Mouse (Mus musculus): ENCODE measurements around the gene Fgfr2. TPM values are rescaled to one million over a fixed set of nuclear protein-coding genes. Genes with fewer than 3 reads are reported as not detected.
A peak's percentile ranks its signal among the peaks of the same experiment; 100 is the strongest.

The Fgfr2 gene
- total RNA-seq, 1 experiment from 2014 or later = not detected

- ATAC-seq (replicated peaks in 1 of 2; ENCODE audit: insufficient read depth in 1 of 2, low FRiP score in 2 of 2, low TSS enrichment in 1 of 2, low read depth in 1 of 2, poor library complexity in 2 of 2, severe bottlenecking in 2 of 2) = no peak
Observed at GRCm38 (mm10) chr7:130574211-130574991, 2548.7 kb downstream of the Fgfr2 start.

GRCm38 (mm10) chr7:130573746-130574145 is 2549.4 kb downstream of the Fgfr2 start:
- no peak for ATAC-seq (replicated peaks in 1 of 2; ENCODE audit: insufficient read depth in 1 of 2, low FRiP score in 2 of 2, low TSS enrichment in 1 of 2, low read depth in 1 of 2, poor library complexity in 2 of 2, severe bottlenecking in 2 of 2)

GRCm38 (mm10) chr7:130572821-130573220 is 2550.3 kb downstream of the Fgfr2 start, which contains the start of gene Nsmce4a:
TSS of gene Nsmce4a (minus strand) at chr7:130573118.
- no peak for ATAC-seq (replicated peaks in 1 of 2; ENCODE audit: insufficient read depth in 1 of 2, low FRiP score in 2 of 2, low TSS enrichment in 1 of 2, low read depth in 1 of 2, poor library complexity in 2 of 2, severe bottlenecking in 2 of 2)

- no peak for ATAC-seq (replicated peaks in 1 of 2; ENCODE audit: insufficient read depth in 1 of 2, low FRiP score in 2 of 2, low TSS enrichment in 1 of 2, low read depth in 1 of 2, poor library complexity in 2 of 2, severe bottlenecking in 2 of 2)
Observed at GRCm38 (mm10) chr7:130570472-130570871, 2552.7 kb downstream of the Fgfr2 start.

GRCm38 (mm10) chr7:130568783-130569436 is 2554.2 kb downstream of the Fgfr2 start:
- ATAC-seq (replicated peaks in 1 of 2; ENCODE audit: insufficient read depth in 1 of 2, low FRiP score in 2 of 2, low TSS enrichment in 1 of 2, low read depth in 1 of 2, poor library complexity in 2 of 2, severe bottlenecking in 2 of 2) = no peak

- no peak for ATAC-seq (replicated peaks in 1 of 2; ENCODE audit: insufficient read depth in 1 of 2, low FRiP score in 2 of 2, low TSS enrichment in 1 of 2, low read depth in 1 of 2, poor library complexity in 2 of 2, severe bottlenecking in 2 of 2)
Observed at GRCm38 (mm10) chr7:130564596-130564995, 2558.6 kb downstream of the Fgfr2 start.

GRCm38 (mm10) chr7:130563880-130564279 is 2559.3 kb downstream of the Fgfr2 start:
- ATAC-seq (replicated peaks in 1 of 2; ENCODE audit: insufficient read depth in 1 of 2, low FRiP score in 2 of 2, low TSS enrichment in 1 of 2, low read depth in 1 of 2, poor library complexity in 2 of 2, severe bottlenecking in 2 of 2) = no peak

- no peak for ATAC-seq (replicated peaks in 1 of 2; ENCODE audit: insufficient read depth in 1 of 2, low FRiP score in 2 of 2, low TSS enrichment in 1 of 2, low read depth in 1 of 2, poor library complexity in 2 of 2, severe bottlenecking in 2 of 2)
Observed at GRCm38 (mm10) chr7:130563276-130563675, 2559.9 kb downstream of the Fgfr2 start.

- ATAC-seq (replicated peaks in 1 of 2; ENCODE audit: insufficient read depth in 1 of 2, low FRiP score in 2 of 2, low TSS enrichment in 1 of 2, low read depth in 1 of 2, poor library complexity in 2 of 2, severe bottlenecking in 2 of 2) = no peak
Observed at GRCm38 (mm10) chr7:130560933-130561332, 2562.2 kb downstream of the Fgfr2 start.

GRCm38 (mm10) chr7:130558592-130558991 is 2564.6 kb downstream of the Fgfr2 start:
- no peak for ATAC-seq (replicated peaks in 1 of 2; ENCODE audit: insufficient read depth in 1 of 2, low FRiP score in 2 of 2, low TSS enrichment in 1 of 2, low read depth in 1 of 2, poor library complexity in 2 of 2, severe bottlenecking in 2 of 2)

- no peak for ATAC-seq (replicated peaks in 1 of 2; ENCODE audit: insufficient read depth in 1 of 2, low FRiP score in 2 of 2, low TSS enrichment in 1 of 2, low read depth in 1 of 2, poor library complexity in 2 of 2, severe bottlenecking in 2 of 2)
Observed at GRCm38 (mm10) chr7:130555597-130555996, 2567.6 kb downstream of the Fgfr2 start.

- ATAC-seq (replicated peaks in 1 of 2; ENCODE audit: insufficient read depth in 1 of 2, low FRiP score in 2 of 2, low TSS enrichment in 1 of 2, low read depth in 1 of 2, poor library complexity in 2 of 2, severe bottlenecking in 2 of 2) = no peak
Observed at GRCm38 (mm10) chr7:130553321-130553720, 2569.8 kb downstream of the Fgfr2 start.

GRCm38 (mm10) chr7:130552780-130553179 is 2570.4 kb downstream of the Fgfr2 start:
- no peak for ATAC-seq (replicated peaks in 1 of 2; ENCODE audit: insufficient read depth in 1 of 2, low FRiP score in 2 of 2, low TSS enrichment in 1 of 2, low read depth in 1 of 2, poor library complexity in 2 of 2, severe bottlenecking in 2 of 2)

- no peak for ATAC-seq (replicated peaks in 1 of 2; ENCODE audit: insufficient read depth in 1 of 2, low FRiP score in 2 of 2, low TSS enrichment in 1 of 2, low read depth in 1 of 2, poor library complexity in 2 of 2, severe bottlenecking in 2 of 2)
Observed at GRCm38 (mm10) chr7:130547635-130548175, 2575.4 kb downstream of the Fgfr2 start.

- peak; percentile 91 to 93 for ATAC-seq (replicated peaks in 1 of 2; ENCODE audit: insufficient read depth in 1 of 2, low FRiP score in 2 of 2, low TSS enrichment in 1 of 2, low read depth in 1 of 2, poor library complexity in 2 of 2, severe bottlenecking in 2 of 2)
Observed at GRCm38 (mm10) chr7:130546791-130547484, 2576.2 kb downstream of the Fgfr2 start.

- ATAC-seq (replicated peaks in 1 of 2; ENCODE audit: insufficient read depth in 1 of 2, low FRiP score in 2 of 2, low TSS enrichment in 1 of 2, low read depth in 1 of 2, poor library complexity in 2 of 2, severe bottlenecking in 2 of 2) = peak in 1 of 2 experiments; percentile 11; a peak in 1 of 4 replicates
Observed at GRCm38 (mm10) chr7:130546421-130546790, 2576.7 kb downstream of the Fgfr2 start.

GRCm38 (mm10) chr7:130545893-130546292 is 2577.3 kb downstream of the Fgfr2 start:
- no peak for ATAC-seq (replicated peaks in 1 of 2; ENCODE audit: insufficient read depth in 1 of 2, low FRiP score in 2 of 2, low TSS enrichment in 1 of 2, low read depth in 1 of 2, poor library complexity in 2 of 2, severe bottlenecking in 2 of 2)

- ATAC-seq (replicated peaks in 1 of 2; ENCODE audit: insufficient read depth in 1 of 2, low FRiP score in 2 of 2, low TSS enrichment in 1 of 2, low read depth in 1 of 2, poor library complexity in 2 of 2, severe bottlenecking in 2 of 2) = no peak
Observed at GRCm38 (mm10) chr7:130545401-130545800, 2577.7 kb downstream of the Fgfr2 start.

Data from hematopoietic stem cell, adult 5-6 weeks (primary cell).